In genomic region chr16:22241376-22242238, GRCm38 (mm10) we compare ENCODE assay signal across 16 mouse cellular contexts. TPM values are rescaled to one million over a fixed set of nuclear protein-coding genes. Genes with fewer than 3 reads are reported as not detected.
DNase-seq lines count a peak whose midpoint lies in the region; ATAC-seq and TF ChIP-seq lines count a peak whose summit lies in the region.
"Had no signal": no experiment of that assay in that cellular context is flagged by ENCODE, and none has a peak within 500 bp of the region (broad histone marks: within the 10 kb centered on the region; RNA-seq: fewer than 3 reads in every experiment).

No protein-coding gene starts in this region.

- TF ChIP-seq CTCF in liver, postnatal 0 days (IDR thresholded peaks at IDR 0.05; ENCODE audit: low read depth) = no peak

- no peaks in the 10 kb centered on the region for H3K4me1 ChIP-seq in hindbrain, embryonic 12.5 days
- H3K4me1 ChIP-seq in hindbrain, embryonic 14.5 days (replicated peaks; ENCODE audit: control insufficient read depth, insufficient read depth, low read length) = no peaks in the 10 kb centered on the region
- H3K4me1 ChIP-seq in liver, postnatal 0 days (ENCODE audit: insufficient read depth) = no peaks in the 10 kb centered on the region
- no peaks in the 10 kb centered on the region for H3K4me1 ChIP-seq in liver, embryonic 11.5 days (replicated peaks; ENCODE audit: control insufficient read depth, insufficient read depth, low read length)
- H3K4me1 ChIP-seq: liver, embryonic 15.5 days; midbrain, embryonic 13.5 days; neural tube, embryonic 13.5 days had no signal

- H3K4me3 ChIP-seq in hindbrain, embryonic 12.5 days = no peak overlapping the region
- H3K4me3 ChIP-seq in hindbrain, embryonic 14.5 days (replicated peaks; ENCODE audit: low read length) = no peak overlapping the region
- no peak overlapping the region for H3K4me3 ChIP-seq in liver, postnatal 0 days (ENCODE audit: low read depth, low read length)
- no peak overlapping the region for H3K4me3 ChIP-seq in liver, embryonic 11.5 days (ENCODE audit: low read depth, low read length)
- H3K4me3 ChIP-seq: liver, embryonic 15.5 days; midbrain, embryonic 13.5 days; neural tube, embryonic 13.5 days had no signal

- peaks cover 67% of the 10 kb centered on the region for H3K36me3 ChIP-seq in hindbrain, embryonic 12.5 days
- peaks cover 58% of the 10 kb centered on the region for H3K36me3 ChIP-seq in hindbrain, embryonic 14.5 days (replicated peaks; ENCODE audit: control insufficient read depth, insufficient read depth)
- H3K36me3 ChIP-seq in liver, postnatal 0 days (replicated peaks; ENCODE audit: insufficient read depth, low read length) = peaks cover 47% of the 10 kb centered on the region
- peaks cover 36% of the 10 kb centered on the region for H3K36me3 ChIP-seq in liver, embryonic 11.5 days (ENCODE audit: control insufficient read depth, insufficient read depth, low read length)

- H3K9ac ChIP-seq in hindbrain, embryonic 12.5 days = no peak overlapping the region
- no peak overlapping the region for H3K9ac ChIP-seq in hindbrain, embryonic 14.5 days
- H3K9ac ChIP-seq in liver, postnatal 0 days (replicated peaks) = no peak overlapping the region
- H3K9ac ChIP-seq in liver, embryonic 11.5 days (ENCODE audit: low read depth, low read length) = no peak overlapping the region
- H3K9ac ChIP-seq: liver, embryonic 15.5 days; midbrain, embryonic 13.5 days; neural tube, embryonic 13.5 days had no signal

- DNase-seq in hindbrain, embryonic 14.5 days (ENCODE audit: low spot score) = no peak
- DNase-seq in liver, postnatal 0 days = no peak
- DNase-seq in liver, embryonic 11.5 days (ENCODE audit: low spot score) = no peak
- peak; percentile 19 for DNase-seq in naive thymus-derived CD4-positive, alpha-beta T cell, adult 2 months (ENCODE audit: low read depth)
- DNase-seq in Muller cell, postnatal 12 days (ENCODE audit: inconsistent ontology term) = no peak
- DNase-seq: cerebellum, postnatal 10 days; heart, postnatal 10 days; layer of hippocampus, postnatal 36 days; left cerebral cortex, postnatal 4 days; thymus, adult 18-20 months had no signal

- no peak for TF ChIP-seq EP300 in liver, postnatal 0 days (IDR thresholded peaks at IDR 0.05; ENCODE audit: low read depth)

- no peaks in the 10 kb centered on the region for H3K27me3 ChIP-seq in hindbrain, embryonic 12.5 days
- no peaks in the 10 kb centered on the region for H3K27me3 ChIP-seq in hindbrain, embryonic 14.5 days (ENCODE audit: control insufficient read depth, insufficient read depth, low read length)
- H3K27me3 ChIP-seq in liver, postnatal 0 days (ENCODE audit: insufficient read depth, low read length) = no peaks in the 10 kb centered on the region
- no peaks in the 10 kb centered on the region for H3K27me3 ChIP-seq in liver, embryonic 11.5 days (replicated peaks; ENCODE audit: control insufficient read depth, insufficient read depth, low read length)
- H3K27me3 ChIP-seq: liver, embryonic 15.5 days; midbrain, embryonic 13.5 days; neural tube, embryonic 13.5 days had no signal

- 0 out of 2 replicates have a peak, but pooled peaks cover 3% of the 10 kb centered on the region for H3K9me3 ChIP-seq in hindbrain, embryonic 12.5 days (replicated peaks)
- H3K9me3 ChIP-seq in hindbrain, embryonic 14.5 days (ENCODE audit: control insufficient read depth, low read length) = no peaks in the 10 kb centered on the region
- H3K9me3 ChIP-seq in liver, postnatal 0 days (ENCODE audit: low read length) = no peaks in the 10 kb centered on the region
- H3K9me3 ChIP-seq in liver, embryonic 11.5 days (ENCODE audit: control insufficient read depth, low read length) = no peaks in the 10 kb centered on the region
- H3K9me3 ChIP-seq: liver, embryonic 15.5 days; midbrain, embryonic 13.5 days; neural tube, embryonic 13.5 days had no signal

- no peak overlapping the region for H3K4me2 ChIP-seq in hindbrain, embryonic 12.5 days (replicated peaks)
- H3K4me2 ChIP-seq in hindbrain, embryonic 14.5 days (replicated peaks) = no peak overlapping the region
- H3K4me2 ChIP-seq in liver, postnatal 0 days (ENCODE audit: low read depth, low read length) = no peak overlapping the region
- H3K4me2 ChIP-seq in liver, embryonic 11.5 days = no peak overlapping the region
- H3K4me2 ChIP-seq: liver, embryonic 15.5 days; midbrain, embryonic 13.5 days; neural tube, embryonic 13.5 days had no signal

- 0 out of 2 replicates have a peak, but pooled peaks have one; percentile 29 for ATAC-seq in hindbrain, embryonic 12.5 days (ENCODE audit: low FRiP score)
- ATAC-seq in hindbrain, embryonic 14.5 days (ENCODE audit: low FRiP score) = no peak
- peak; percentile 20; the same call in 1 of the 2 replicates for ATAC-seq in liver, postnatal 0 days
- no peak; the same call in 1 of the 2 replicates for ATAC-seq in liver, embryonic 11.5 days (replicated peaks; ENCODE audit: low FRiP score)
- ATAC-seq in granulocyte monocyte progenitor cell, adult 5-6 weeks (replicated peaks; ENCODE audit: poor library complexity, severe bottlenecking) = peak; percentile 8; the same call in 1 of the 2 replicates
- ATAC-seq: hindbrain, embryonic 16.5 days; midbrain, embryonic 13.5 days had no signal

- 87% methylated on average over 6 of the region's 6 CpGs for WGBS in hindbrain, embryonic 12.5 days
- WGBS in hindbrain, embryonic 14.5 days = 83% methylated on average over 6 of the region's 6 CpGs
- 77% methylated on average over 6 of the region's 6 CpGs for WGBS in liver, postnatal 0 days (ENCODE audit: insufficient replicate concordance)
- WGBS in liver, embryonic 11.5 days = 78% methylated on average over 6 of the region's 6 CpGs

- H3K27ac ChIP-seq in hindbrain, embryonic 12.5 days = no peak overlapping the region
- H3K27ac ChIP-seq in hindbrain, embryonic 14.5 days = no peak overlapping the region
- H3K27ac ChIP-seq in liver, postnatal 0 days (ENCODE audit: low read depth) = no peak overlapping the region
- H3K27ac ChIP-seq in liver, embryonic 11.5 days (ENCODE audit: low read depth, low read length) = no peak overlapping the region
- H3K27ac ChIP-seq: liver, embryonic 15.5 days; midbrain, embryonic 13.5 days; neural tube, embryonic 13.5 days had no signal

RNA-seq across cellular contexts. Expression of gene Tra2b, which starts 24.2 kb away (rescaled TPM):
- polyA plus RNA-seq in hindbrain, embryonic 12.5 days (2016; fragmentation: Nextera tagmentation; extraction: Ambion mirVana) = 389 and 397 TPM in 2 replicates
- polyA plus RNA-seq in hindbrain, embryonic 14.5 days (2014; fragmentation: Nextera tagmentation; extraction: Ambion mirVana) = 222 and 239 TPM in 2 replicates
- polyA plus RNA-seq in liver, postnatal 0 days (2015; fragmentation: Nextera tagmentation; extraction: Ambion mirVana) = 85.8 and 99.5 TPM in 2 replicates
- 331 and 367 TPM in 2 replicates for polyA plus RNA-seq in liver, embryonic 11.5 days (2014; fragmentation: Nextera tagmentation; extraction: Ambion mirVana)
- 256 and 259 TPM in 2 replicates for total RNA-seq in granulocyte monocyte progenitor cell, adult 5-6 weeks (2014; fragmentation: Nextera tagmentation)
- 564 and 655 TPM in 2 replicates for total RNA-seq in granulocyte monocyte progenitor cell, adult 5-6 weeks (2017)

Comparison
In these comparisons a context has a peak if more than half of its experiments do, and no peak if none do; other contexts are left out.
1. ATAC-seq: peak in hindbrain, embryonic 12.5 days (single experiment), liver, postnatal 0 days (single experiment) and granulocyte monocyte progenitor cell, adult 5-6 weeks (single experiment); none in hindbrain, embryonic 14.5 days (single experiment) and liver, embryonic 11.5 days (single experiment).